Mouse (Mus musculus): ENCODE data around the gene Kif3b.

The Kif3b gene

DNA sequence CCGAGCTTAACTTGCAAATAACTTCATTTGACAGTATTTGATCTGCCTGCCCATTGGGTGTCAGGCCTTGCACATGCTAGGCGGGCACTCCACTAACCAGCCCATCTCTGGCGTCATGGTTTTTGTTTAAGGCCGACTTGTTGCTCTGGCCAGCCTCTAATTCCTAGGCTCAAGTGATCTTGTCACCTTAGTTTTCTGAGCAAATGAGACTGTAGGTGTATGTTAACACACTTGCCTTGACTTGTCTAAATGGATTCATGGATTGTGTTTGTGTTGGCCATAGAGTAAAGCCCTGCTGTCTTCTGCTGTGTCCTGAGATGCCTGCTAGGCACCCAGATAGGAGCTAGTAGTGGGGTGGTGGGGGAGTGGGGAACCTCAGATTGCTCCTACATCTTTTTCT lies 4.0 kb downstream of the Kif3b start:
- TF ChIP-seq GATA4 (IDR thresholded peaks at IDR 0.05; ENCODE audit: insufficient replicate concordance, low read length), result no peak

DNA sequence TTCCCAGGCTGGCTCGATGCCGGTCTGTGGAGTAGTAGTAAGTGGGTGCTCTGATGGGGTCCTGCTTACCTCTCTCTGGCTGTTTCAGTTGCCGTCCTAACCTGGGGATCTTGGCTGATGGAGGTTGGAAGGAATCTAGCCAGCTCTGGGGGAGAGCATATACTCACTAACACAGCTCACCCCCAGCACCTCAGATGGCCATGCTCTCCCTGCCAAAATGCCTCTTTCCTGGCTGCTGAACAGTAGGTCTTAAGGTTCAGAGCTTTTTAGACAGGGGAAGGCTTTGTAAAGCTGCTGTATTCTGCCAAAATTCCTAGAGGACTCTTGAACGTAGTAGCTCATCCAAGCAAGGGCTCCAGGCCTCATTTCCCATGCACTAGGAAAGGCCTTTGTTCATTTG lies 6.6 kb downstream of the Kif3b start:
- TF ChIP-seq GATA4 (IDR thresholded peaks at IDR 0.05; ENCODE audit: insufficient replicate concordance, low read length), result no peak

DNA sequence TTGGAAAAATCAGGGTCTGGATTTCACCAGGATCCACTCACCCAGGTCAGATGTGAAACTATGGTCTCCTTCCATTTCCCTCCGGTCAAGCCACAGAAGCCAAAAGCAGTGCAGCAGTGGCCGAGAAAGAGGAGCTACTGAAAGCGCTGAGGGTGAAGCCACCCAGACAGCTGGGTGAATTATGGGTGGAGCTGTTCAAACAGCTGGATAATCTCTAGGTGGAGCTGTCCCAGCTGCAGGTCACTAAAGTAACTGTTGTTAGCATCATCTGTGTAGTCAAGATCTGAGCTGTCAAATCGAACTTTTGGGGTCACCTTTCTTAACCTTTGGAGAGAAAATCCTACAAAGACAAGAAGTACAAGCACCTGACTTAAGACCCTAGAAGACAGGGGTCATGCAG lies 7.2 kb downstream of the Kif3b start:
- TF ChIP-seq GATA4 (IDR thresholded peaks at IDR 0.05; ENCODE audit: insufficient replicate concordance, low read length), result no peak

DNA sequence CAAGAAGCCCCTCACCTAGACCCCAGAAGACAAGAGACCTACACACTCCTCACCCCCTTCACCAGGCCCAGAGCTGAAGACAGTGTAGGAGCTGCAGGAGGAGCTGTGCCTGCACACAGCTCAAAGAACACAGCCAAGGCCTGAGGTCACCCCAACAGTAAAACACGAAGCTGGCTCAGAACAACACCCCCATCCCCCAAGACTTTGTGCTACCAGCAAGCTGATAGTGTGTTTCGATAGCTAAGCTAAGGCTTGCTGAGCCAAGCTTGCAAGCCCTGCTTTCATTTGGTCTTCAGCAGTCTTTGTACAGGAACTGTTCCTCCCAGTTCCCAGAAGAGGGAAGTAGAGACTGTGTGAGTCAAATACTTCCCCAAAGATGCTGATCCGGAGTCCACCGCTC lies 7.7 kb downstream of the Kif3b start:
- TF ChIP-seq GATA4 (IDR thresholded peaks at IDR 0.05; ENCODE audit: insufficient replicate concordance, low read length), result no peak

DNA sequence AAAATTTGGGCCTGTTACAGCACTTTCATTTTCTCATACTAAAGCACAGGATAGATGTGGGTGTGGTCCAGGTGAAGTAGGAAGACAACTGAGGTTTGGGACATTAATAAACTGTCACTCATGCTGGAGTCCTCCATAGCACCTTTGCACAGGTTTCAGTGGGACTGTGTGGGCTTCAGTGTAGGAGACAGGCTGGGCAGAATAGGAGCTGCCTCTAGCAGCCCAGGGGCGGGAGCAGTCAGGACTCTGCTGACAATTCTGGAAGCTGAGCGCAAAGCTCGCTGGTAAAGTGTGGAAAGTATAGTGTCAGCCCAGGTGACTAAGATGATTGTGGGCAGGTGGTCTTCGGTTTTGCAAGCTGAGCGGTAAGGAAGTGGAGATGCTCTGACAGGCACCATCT lies 9.9 kb downstream of the Kif3b start:
- no peak for TF ChIP-seq GATA4 (IDR thresholded peaks at IDR 0.05; ENCODE audit: insufficient replicate concordance, low read length)

DNA sequence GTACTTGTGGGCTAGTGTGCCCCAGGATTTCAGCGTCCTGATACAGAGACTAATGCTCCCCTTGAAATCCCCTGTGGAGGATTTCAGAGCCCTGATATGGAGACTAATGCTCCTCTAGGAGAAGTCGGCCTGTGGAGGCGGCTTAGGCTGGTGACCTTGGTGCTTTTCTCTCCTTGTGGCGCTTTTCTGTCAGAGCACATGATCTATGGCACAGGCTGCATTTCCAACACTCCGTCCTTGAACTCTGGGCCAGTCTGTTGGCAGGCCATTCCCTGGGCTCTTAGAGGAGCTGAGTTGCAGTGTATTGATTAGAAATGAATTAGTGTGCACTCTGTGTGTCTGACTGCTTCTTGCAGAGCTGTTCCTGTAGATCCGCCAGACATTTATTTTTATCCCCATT lies 14.0 kb downstream of the Kif3b start:
- TF ChIP-seq GATA4 (IDR thresholded peaks at IDR 0.05; ENCODE audit: insufficient replicate concordance, low read length), result no peak

DNA sequence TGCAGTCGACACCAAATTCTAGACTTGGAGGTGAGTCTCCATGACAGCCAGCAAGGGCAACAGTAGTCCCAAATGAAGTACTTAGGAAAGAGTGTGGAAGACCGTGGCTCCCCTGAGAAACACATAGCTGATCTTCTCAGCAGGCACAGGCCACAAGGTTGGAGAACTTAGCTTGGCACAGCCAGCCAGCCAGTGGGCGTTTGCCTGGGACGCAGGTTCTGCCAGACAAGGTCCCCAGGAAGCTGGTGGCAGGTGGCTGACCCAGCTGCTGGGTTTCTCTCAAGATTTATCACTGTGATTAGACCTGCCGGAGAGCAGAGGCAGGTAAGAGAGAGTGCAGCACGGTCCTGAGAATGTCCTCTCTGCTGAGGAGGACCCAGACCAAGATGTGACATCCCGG lies 17.4 kb downstream of the Kif3b start:
- no peak for TF ChIP-seq GATA4 (IDR thresholded peaks at IDR 0.05; ENCODE audit: insufficient replicate concordance, low read length)

DNA sequence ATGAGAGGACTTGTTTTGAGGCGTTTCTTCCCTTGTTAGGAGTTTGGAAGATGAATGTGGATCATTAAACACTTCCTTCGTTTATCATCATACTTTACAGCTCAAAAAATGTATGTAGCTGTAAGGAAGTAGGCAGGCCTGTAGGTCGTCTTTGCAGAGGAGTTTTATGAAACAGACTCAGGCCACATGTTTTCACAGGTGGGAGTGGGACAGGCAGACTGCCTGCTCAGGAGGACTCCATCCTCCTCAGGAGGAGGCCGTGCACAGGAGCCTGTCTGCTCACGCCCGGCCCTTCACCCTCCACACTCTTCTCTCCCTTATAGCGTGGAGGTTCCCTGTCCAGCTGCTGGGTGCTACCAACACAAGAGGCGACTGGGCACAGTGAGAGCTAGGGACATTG lies 17.9 kb downstream of the Kif3b start:
- no peak for TF ChIP-seq GATA4 (IDR thresholded peaks at IDR 0.05; ENCODE audit: insufficient replicate concordance, low read length)

DNA sequence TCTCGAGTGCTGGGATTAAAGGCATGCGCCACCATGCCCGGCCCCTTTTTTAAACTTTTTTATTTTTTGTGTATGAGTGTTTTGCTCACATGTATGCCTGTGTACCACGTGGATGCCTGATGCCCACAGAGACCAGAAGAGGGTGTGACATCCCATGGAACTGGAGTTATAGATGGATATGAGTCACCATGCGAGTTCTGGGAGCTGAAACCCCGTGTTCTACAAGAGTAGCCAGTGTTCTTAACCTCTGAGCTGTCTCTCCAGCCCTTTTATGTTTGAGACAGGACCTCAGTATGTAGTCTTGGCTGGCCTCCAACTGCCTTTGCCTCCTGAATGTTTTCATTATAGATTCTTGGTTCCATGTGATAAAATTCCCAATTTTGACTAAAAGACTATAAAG lies 19.0 kb downstream of the Kif3b start:
- TF ChIP-seq GATA4 (IDR thresholded peaks at IDR 0.05; ENCODE audit: insufficient replicate concordance, low read length), result no peak

DNA sequence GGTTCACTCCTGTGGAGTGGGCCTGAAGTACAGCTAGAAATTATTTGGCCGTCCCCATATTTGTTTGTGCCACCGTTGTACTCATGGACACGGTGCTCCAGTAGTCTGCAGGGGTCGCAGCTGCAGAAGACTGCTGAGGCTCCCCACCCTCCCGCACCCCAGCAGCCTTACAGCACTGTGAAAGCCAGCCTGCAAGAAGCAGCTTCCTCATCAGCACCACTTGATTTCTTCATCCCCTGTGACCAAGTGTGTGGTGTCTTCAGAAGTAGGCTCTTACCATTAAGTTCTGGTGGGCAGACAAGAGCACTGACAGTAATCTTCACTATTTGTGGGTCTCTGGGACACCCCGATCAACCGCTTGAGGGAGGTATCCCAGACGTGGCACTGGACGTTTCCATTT lies 21.7 kb downstream of the Kif3b start:
- no peak for TF ChIP-seq GATA4 (IDR thresholded peaks at IDR 0.05; ENCODE audit: insufficient replicate concordance, low read length)

DNA sequence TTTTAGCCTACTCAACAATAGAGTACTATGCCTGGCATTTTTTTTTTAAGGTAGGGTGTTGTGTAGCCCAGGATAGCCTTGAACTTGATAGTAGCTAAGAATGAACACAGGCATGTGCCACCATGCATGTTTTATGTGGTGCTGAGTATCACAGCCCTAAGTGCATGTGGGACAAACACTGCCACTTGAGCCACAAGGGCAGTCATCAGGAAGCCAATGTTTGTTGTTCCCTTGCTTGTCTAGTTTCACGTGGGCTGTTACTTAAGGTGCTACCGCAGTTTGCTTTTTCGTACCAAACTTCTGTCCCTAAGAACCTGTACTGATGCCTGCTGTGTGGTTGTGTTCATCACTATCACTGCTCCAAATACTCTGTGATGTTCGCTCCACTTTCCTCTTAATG lies 27.2 kb downstream of the Kif3b start:
- TF ChIP-seq GATA4 (IDR thresholded peaks at IDR 0.05; ENCODE audit: insufficient replicate concordance, low read length), result no peak

DNA sequence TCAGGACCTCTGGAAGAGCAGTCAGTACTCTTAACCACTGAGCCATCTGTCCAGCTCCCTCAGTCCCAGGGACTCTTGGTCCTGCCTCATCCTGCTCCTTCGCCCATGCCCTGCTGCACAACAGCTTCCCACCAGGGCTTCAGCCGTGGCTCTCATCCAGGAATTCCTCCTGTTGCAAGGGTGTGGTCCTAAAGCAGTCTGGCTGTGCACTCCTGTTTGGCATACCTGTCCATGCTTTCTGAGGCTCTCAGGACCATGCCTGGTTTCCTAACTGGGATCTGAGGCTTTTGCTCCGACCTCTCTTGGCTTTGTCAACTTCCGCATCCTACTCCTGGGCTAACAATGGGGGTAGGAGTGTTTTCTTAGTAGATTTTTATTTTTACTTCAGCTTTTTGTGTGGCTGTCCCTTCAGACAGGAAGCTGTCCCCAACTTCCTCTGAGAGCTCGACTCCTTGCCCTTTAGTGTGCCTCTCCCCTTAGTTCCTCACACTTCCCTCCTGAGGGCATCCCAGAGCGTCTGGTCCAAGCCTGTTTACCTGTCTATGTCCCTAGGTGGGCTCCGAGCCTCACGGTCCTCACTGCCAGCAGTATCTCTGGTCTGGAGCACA lies 27.9 kb downstream of the Kif3b start:
- no peak for TF ChIP-seq GATA4 (IDR thresholded peaks at IDR 0.05; ENCODE audit: insufficient replicate concordance, low read length)

DNA sequence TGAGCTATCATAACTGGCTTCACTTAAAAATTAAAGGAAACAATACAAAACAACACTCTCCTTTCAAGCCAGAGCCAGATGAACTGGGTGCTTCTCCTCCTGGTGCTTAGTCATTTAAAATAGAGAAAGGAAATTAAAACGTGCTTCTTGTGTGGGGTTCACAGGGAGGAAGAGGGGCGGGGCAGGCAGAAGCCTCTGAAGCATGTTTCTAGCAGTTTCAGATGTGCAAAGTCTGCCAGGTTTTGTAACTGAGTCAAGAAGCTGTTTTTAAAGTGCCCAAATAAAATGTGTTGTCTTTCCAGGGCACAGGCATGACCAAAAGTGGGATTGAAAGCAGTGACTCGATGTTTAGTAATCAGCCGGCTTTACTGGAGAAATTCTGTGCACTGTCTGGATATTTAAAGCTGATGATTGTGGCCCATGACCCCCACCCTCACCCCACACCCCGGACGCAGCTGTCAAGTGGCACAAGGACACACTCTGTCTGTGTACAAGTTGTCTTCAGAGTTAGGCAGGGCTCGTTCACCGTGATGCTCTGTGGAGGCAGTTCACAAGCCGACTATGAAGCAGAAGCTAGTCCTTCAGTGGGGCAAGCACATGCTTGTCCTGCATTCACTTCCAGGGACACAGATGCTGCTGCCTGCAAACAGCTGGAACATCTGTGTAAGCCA lies 34.6 kb downstream of the Kif3b start:
- no peak for TF ChIP-seq GATA4 (IDR thresholded peaks at IDR 0.05; ENCODE audit: insufficient replicate concordance, low read length)

DNA sequence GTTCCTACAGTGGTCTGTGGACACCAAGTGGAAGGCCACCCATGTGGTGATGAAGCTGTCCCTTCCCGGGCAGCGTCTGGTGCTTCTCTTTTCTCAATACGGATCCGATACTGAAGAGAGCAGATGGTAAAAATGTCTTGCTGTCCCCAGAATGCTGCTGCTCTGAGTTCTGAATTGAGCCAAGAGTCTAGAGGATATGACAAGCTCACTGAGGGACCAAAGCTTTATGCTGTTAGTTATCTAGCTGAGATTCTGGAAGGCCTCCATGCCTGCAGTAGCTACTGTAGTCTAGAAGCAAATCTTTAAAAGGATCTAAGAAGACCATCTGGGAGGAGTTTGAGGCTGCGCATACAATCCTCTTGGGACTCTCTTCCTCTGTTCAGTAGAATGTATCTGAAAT lies 41.1 kb downstream of the Kif3b start:
- TF ChIP-seq GATA4 (IDR thresholded peaks at IDR 0.05; ENCODE audit: insufficient replicate concordance, low read length), result no peak

DNA sequence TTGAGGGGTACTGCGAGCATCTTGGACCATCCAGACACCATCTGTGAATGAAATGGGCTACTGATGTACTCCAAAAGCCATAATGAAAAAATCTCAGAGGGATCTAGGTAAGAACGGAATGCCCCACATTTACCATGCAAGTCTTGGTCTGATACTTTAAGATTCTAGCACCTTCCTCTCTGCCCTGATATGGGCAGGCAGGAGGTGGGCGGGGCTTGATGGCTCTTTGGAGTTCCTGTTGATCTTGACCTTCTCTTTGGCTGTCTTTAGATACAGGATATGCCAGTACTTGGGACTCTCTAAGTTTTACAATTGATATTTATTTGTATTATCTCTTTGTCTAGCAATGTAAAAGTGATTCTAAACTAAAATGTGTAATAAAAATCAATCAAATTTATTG lies 41.8 kb downstream of the Kif3b start:
- no peak for TF ChIP-seq GATA4 (IDR thresholded peaks at IDR 0.05; ENCODE audit: insufficient replicate concordance, low read length)

DNA sequence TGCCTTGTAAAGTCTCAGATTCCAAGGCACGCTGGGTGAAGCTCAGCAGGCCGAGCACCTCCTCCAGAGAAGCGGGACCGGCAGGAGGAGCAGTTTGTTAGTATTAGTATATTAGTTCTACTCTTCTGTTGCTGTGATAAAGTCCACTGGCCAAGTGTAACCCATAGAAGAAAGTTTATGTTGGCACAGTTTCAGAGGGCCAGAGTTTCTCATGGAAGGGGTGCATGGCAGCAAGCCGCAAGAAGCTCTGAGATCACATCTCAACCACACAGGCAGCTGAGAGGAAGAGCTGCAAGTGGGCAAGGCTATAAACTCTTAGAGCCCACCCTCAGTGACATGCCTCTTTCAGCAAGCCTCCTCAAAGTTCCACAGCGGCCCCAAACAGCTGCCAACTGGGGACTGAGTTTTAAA lies 42.6 kb downstream of the Kif3b start:
- TF ChIP-seq GATA4 (IDR thresholded peaks at IDR 0.05; ENCODE audit: insufficient replicate concordance, low read length), result no peak

DNA sequence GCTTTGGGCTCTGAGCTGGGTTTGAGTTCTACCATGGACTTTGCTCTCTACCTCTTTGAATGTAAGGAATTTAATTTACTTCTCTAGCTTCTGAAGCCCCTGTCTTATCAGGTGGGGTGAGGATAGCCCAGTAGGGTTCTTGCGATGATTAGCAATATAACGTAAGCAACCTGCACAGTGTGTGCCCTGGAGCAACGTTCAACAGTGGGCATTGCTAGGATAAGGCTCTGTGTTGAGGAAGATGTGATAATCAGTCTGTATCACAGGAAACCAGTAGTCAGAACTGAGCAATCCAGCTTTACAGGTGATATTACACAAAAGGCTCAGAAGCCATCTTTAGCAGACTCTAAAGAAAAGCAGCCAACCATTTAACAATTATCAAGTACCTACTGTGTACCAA lies 43.1 kb downstream of the Kif3b start:
- no peak for TF ChIP-seq GATA4 (IDR thresholded peaks at IDR 0.05; ENCODE audit: insufficient replicate concordance, low read length)
